Mouse (Mus musculus): ENCODE results near the gene Klf9.
"Not testable (repeated sequence)": the region's sequence is repeated elsewhere in the genome, so short reads cannot be mapped to it uniquely, and the experiment has no call there.

The Klf9 gene

DNA sequence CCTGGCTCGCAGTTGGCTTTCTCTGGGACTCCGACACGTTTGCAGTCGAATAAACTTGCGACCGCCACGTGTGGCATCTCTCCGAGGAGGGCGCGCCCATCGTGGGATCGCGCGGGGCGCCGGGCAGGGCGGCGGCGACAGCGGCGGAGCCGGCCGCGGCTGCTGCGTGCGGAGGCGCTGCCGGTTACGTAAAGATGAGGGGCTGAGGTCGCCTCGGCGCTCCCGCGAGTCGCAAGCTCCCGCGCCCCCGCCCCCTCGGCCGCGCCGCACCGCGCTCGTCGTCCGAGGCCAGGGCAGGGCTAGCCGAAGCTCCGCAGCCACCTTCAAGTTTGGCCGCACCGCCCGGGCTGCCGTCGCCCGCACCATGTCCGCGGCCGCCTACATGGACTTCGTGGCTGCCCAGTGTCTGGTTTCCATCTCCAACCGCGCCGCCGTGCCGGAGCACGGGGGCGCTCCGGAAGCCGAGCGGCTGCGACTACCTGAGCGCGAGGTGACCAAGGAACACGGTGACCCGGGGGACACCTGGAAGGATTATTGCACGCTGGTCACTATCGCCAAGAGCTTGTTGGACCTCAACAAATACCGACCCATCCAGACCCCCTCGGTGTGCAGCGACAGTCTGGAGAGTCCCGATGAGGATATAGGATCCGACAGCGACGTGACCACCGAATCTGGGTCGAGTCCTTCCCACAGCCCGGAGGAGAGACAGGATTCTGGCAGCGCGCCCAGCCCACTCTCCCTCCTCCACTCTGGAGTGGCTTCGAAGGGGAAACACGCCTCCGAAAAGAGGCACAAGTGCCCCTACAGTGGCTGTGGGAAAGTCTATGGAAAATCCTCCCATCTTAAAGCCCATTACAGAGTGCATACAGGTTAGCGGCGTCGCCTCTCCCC, 610 bp downstream of the Klf9 start:
- DNase-seq (ENCODE audit: low read depth, low spot score), result no peak

DNA sequence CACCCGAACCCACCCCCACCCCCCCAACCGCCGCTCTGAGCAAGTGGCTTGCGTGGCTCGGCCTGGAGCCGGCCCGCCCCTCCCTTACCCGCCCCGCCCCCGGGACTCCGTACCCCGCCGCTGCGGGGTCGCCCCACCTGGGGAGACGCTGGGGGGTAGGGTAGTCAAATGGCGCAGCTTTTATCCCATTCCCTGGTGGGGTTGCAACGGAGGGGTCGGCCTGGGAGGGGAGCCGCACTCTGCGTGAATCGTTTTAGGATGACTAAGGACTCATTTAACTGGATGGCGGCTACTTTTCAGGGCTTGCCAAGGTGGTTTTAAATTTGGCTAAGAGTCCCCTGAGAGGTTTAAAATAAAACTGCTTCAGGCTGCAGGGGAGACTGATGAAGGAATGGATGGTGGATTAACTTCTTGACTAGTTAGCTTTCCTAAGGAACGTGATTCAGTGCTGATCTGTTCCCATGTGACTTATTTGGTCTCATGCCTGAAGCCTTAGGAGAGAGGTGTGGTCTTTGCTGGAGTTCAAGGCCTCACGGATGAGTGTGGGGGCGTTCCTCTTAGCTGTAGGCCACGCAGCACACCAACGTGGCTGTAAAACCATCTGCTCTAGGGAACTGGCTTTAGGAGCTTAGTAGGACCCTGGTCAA, 1.5 kb downstream of the Klf9 start:
- DNase-seq (ENCODE audit: low read depth, low spot score), result no peak

DNA sequence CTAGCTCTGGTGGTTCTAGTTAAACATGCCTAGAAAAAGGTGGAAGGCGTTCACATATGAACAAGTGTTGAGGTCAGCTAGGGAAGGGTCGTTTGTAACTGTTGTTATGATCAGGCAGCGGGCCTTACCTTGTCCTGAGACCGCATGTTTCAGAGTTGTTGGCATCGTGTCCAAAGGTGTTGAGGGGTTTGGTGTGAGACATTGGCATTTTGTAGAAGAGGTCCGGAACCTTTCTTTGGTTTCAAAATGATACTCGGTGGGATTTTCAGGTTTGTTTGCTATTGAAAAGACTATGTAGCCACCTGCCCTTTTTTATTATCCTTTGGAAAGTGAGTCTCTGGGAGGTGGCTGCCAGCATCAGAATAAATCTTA, 2.0 kb downstream of the Klf9 start:
- no peak for DNase-seq (ENCODE audit: low read depth, low spot score)

DNA sequence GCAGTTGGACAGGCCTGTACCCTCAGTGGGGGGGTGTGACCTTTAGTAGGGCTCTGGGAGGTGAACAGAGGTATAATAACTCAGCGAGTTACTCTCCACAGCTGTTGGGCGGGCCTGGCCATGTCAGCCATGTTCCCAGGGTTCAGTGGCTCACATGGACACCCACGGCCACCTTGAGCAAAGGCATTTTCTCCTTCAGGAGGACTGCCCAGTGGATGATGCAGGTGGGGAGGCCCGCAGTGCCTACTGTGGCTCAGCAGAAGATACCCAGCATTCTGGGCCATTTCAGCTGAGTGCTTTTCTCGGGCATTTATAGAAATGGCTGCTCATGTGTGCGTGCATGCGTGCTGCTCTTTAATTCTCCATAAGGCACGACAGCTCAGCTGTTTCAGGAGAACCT, 2.5 kb downstream of the Klf9 start:
- DNase-seq (ENCODE audit: low read depth, low spot score), result no peak

DNA sequence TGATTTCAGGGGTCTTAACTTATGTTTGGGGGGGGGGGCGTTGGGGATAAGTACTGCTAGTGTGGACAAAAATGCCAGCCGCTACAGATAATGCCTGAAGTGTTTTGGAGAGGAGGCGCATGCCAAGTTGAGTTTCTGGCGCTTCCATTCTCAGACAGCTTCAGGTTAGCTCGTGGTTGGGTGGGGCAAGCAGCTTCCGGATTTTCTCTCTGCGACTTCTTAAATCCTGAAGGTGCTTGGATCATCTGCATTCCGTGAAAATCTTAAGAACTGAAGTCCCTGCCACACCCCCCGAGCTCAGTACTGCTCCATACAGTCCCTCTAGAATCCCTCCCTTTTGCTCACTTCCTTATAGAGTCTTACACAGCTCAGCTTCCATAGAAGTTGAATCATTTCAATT, 3.0 kb downstream of the Klf9 start:
- no peak for DNase-seq (ENCODE audit: low read depth, low spot score)

DNA sequence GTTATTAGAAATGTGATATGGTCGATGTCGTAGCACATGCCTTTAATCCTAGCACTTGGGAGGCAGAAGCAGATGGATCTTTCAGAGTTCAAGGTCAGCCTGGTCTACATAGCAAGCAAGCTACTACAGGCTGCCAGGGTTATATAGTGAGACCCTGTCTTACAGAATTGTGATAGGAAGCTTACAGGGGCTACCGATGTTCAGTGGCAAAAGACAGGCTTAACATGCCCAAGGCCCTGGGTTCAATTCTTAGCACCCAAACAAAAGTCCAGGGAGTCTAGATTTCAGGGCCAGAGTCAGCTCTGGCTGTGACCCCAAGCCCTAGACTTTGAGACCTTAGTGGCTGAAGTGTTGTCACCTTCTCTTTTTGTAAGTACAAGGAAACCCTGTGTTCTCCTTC, 4.1 kb downstream of the Klf9 start:
- DNase-seq (ENCODE audit: low read depth, low spot score), result no peak

DNA sequence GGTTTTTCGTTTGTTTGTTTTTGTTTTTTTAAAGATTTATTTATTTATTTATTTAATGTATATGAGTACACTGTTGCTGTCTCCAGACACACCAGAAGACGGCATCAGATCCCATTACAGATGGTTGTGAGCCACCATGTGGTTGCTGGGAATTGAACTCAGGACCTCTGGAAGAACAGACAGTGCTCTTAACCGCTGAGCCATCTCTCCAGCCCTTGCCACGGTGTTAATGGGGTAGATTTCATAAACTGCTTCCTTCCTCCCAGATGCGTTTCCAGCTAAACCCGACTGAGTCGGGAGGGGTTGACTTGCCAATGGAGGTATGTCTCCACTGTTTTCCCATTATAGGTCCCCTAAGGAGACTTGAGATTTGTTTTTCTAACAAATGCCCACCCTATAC, 4.5 kb downstream of the Klf9 start:
- not testable (repeated sequence) for DNase-seq (ENCODE audit: low read depth, low spot score)

DNA sequence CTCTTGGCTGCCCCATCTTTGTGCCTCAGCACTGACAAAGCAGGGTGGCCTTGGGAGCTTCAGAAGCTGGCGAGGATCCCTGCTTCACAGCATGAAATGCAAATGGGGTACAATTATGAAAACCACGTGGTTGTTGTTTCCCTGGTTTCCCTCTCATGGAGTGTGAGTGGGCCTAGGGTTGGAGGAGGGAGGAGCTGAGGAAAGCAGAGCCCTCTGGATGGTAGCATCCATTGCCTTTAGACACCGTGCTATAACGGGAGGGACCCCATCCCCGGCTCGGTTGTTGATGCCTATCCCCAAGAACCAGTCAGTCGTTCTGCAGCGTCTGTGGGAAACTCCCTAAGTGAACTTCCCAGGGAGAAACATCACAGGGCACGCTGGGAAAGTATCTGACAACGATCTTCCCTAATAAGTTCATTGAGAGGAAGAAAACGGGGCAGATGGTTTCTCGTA, 5.4 kb downstream of the Klf9 start:
- no peak for DNase-seq (ENCODE audit: low read depth, low spot score)

DNA sequence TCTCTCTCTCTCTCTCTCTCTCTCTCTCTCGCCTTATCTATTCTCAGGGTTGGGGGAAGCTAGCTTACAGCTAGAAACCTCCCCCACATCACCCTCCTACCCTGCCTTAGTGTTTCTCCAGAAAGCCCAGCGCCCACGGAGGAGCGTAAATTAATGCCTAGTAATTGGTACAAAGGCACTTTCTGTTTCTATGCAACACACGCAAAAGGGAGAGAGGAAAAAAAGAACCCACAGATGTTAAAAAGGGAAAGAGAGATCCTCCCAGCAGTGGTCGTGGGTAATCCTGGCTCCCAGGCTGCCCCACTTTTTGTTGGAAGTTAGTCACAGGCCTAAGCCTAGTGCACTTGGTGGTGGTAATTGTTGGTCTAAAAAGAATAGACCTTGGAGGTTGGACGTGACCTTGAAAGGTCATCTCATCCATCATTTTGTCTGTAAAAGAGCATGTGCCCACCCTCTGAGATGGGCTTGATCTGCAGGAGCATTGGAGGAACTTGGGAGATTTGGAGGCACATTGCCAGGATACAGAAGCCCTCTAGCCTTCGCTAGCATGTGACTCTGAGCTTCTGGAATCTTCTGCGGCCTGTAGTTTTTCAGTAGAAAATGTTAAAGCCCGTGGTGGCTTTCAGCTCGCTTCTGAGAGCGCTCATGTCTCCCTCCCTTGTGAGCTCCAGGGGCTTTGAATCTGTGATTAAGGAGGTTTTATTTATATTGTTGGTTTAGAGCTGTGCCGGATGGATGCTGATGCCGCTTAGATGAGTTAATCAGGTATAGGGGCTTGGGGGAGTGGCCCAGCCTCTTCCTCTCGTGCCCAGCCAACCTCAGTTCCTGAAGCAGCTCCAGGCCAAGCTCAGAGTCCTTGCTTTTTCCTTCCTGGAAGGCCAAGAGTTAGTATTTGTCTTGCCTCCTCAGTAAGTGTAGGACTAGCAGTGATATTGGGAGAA, 6.3 kb downstream of the Klf9 start:
- no peak for DNase-seq (ENCODE audit: low read depth, low spot score)

DNA sequence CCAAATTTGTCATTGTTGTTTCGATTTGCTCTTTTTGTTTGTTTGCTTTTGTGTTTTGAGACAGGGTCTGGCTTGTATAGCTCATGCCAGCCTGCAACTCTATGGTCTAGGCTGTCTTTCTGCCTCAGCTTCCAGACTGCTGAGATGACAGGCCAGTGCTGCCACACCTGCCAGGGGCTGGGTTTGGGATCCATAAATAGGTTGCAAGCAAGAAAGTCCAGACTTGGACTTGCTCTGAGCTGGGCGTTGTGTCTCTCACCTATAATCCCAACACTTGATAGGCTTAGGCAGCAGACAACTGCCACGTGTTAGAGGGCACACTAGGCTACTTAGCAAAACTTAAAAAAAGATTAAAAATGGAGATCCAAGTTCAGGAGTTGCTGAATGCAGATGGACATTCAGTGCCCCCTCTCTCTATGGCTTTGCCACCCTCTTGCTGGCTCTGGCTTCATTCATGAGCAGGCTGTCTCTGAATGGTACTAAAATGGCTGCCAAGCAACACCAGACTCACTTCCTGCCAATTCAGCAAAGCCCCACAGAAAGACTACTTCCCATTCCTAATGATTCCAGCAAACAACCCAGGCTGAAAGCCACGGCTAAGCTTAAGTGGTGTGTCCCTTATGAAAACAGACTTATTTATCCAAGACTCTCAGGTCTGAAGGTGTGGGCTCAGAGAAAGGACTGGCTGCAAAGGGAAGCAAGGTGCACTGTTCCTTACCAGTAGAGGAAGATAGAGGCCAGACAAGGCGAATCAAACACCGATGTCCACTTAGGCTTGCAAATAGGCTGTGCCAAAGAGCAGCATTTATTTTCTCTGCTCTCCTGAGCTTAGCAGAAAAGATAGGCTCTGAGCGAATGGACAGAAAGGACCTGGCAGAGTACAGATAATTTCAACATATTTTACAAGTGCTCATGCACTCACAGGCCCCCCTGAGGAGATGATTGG, 8.7 kb downstream of the Klf9 start:
- no peak for DNase-seq (ENCODE audit: low read depth, low spot score)

DNA sequence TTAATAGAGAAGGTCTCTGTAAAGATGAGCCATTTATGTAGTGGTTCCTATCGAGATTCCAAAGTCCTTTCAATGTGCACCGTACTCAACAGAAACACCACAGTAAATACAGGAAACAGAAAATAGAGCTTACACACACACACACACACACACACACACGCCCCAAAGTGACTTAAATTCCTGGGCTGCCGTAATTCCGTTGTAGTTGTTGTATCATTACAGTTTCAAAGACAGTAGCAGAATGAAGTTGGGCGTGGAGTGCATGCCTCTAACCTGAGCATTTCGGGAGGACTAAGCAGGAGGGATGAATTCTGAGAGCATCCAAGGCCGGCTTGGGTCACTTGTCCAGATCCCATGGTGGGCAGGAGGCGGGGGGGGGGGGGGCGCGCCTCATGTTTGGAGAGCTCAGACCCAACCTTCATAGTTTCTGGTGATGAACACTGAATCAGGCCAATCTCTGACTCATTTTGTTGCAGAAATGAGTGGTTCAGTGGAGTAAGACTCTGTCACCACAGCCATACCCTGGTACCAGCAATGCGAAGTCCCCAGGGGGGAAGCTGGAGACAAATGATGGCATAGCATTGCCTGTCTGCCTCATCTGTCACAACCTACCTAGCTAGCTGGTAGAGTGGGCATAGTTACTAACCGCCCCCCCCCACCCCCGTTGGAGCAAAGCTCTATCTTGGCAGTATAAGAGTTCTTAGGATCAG, 9.7 kb downstream of the Klf9 start:
- no peak for DNase-seq (ENCODE audit: low read depth, low spot score)

DNA sequence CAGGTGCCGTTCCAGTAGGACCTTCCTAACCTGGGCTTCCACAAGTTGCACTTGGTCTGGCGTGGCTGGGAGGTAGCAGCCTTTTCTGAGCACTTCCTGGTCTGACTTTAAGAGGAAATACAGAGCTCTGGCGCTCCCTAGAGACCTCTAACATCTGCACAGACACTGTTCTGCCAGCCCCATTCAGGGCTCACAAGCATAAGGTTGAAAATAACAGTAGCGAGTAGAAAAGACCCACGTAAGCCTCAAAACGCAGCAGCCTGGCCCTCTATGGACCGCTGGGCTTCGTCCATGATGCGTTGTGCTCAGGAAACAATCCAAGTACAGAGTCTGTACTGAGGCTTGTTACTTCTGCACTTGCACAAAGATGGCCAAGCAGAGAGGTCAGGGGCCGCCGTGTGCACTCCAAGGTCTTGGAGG, 10.6 kb downstream of the Klf9 start:
- no peak for DNase-seq (ENCODE audit: low read depth, low spot score)

DNA sequence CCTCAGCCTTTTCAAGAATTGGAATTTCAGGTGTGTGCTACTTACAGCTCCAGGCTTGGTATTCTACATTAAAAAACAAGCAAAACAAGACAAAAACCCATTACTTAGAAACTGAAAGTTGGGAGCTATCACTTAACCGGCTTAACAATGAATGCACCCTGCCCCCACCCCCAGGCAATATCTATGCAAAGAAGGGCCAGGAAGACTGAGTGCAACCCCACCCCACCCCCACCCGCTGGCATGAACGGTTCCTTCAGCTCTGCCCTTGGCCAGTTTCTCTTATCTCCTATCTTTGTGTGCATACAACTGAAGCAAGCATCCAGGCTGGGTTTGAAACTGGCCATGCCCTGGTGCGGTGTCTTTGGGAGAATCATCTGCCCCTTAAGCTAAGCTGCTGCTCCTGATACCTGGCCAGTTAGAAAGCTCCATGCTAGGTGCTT, 11.2 kb downstream of the Klf9 start:
- DNase-seq (ENCODE audit: low read depth, low spot score), result no peak

DNA sequence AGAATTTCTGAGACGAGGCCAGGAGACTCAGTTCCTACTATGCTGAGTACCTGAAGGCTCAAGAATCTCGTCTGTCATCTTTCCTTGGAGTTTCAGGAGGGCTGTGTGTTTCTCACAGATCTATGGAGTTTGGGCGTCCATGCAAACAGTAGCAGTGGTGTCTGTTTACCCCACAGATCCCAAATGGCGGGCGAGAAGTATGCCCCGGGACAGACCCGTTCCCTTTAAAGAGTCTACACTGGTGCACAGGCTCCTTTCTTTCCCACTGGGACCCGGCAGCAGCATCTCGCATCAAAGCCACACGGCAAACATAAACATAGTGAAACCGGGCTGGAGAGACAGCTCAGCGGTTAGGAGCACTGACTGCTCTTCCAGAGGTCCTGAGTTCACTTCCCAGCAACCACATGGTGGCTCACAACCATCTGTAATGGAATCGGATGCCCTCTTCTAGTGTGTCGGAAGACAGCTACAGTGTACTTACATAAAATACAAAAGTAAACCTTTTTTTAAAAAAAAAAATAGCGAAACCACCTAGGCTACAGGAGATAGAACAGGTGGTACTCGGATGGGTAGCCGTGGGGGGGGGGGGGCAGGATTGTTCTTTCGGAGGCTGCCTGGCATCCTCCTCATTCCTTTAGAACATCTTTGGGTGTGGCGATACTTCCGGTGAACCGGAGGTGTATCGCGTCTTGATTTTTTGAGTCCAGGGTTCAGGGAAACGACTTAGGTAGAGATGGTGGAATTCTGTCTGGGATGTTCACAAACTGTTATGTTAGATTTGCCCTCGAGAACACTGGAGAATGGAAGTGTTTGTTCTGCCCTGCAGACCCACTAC, 12.0 kb downstream of the Klf9 start:
- DNase-seq (ENCODE audit: low read depth, low spot score), result no peak

DNA sequence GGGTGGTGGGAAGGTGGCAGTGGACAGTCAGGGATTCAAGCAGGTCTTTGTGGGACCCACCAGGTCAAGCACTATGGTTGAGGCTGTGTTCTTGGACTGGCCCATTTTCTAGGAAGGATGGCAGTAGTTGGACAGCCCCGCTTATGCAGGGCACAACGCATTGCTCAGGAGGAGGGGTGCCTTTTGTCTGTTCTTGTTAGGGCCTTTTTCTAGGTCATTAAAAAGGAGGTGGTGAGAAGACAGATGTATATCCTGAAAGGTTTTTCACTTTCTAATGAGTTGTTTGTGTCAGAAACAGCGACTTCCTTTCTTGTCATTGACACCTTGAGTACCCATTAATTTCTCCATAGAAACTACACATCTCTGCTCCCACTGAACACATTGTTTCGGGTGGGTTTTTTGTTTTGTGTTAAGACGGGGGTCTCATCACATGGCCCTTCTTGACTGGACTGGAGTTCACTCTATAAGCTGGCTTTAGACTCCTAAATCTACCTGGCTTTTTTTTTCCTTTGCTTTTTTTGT, 12.6 kb downstream of the Klf9 start:
- no peak for DNase-seq (ENCODE audit: low read depth, low spot score)

DNA sequence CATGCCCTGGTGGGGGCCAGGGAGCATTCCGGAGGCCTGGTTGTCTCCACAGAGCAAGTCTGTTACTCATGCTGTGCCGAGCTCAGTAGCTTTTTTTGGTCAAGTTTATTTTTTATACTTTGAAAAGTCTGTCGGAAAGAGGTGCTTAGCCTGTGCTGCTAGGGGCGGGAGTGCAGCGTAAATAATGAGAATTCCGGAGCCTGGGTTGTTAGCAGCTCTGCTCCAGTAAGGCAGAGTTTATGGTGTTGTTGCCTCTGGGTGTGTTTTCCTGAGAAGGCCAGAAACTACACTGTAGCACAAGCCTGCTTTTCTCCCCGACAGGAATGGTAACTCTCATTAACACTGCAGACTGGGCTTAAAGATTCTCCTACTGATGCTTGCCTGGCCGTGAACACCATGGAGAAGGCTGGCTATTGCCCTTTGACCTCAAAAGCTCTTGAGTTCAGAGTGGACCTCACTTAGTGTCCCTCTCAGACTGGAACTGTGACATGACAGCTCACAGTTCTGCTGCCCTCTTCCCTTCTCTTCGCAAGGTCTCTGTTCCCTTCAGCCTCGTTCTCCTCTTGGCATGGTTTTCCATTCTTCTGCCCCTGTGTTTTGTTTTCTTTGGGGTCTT, 18.9 kb downstream of the Klf9 start:
- DNase-seq (ENCODE audit: low read depth, low spot score), result no peak

DNA sequence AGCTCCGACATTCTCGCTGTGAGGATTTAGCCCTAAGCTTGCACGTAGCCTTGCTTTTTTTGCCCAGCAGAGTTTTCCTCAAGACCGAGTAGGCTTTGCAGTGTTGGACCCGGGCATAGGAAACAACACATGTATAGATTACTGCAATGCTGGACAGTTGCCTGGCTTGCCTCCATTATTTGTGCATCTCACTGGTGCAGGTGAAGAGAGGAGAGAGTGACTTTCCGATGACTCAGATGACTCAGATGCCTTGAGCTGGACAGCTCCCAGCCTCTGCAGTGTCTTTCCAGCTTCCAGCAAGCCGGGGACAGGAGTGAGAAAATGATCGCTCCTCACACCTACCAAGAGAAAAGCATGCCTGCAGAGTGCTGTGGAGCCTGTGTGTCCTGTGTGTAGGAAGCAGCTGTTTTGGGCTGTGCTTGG, 21.4 kb downstream of the Klf9 start:
- DNase-seq (ENCODE audit: low read depth, low spot score), result no peak

DNA sequence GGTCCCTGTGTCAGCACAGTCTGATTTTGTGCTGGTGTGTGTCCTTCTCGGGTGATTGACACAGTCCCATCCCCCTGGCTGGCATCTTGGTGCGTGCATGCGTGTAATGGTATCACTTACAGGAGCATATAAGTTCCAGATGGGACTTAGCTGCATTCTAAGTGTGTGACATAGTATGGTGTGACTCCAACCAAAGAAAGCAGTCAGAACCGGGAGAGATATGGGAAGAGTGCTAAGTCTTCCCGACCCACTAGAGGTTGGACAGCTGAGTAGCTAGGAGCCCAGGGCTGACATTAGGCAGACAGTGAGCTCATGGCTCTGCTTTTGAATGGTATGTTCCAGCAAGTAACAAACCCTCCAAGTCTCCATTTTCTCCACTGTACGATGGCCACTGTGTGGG, 21.9 kb downstream of the Klf9 start:
- no peak for DNase-seq (ENCODE audit: low read depth, low spot score)

DNA sequence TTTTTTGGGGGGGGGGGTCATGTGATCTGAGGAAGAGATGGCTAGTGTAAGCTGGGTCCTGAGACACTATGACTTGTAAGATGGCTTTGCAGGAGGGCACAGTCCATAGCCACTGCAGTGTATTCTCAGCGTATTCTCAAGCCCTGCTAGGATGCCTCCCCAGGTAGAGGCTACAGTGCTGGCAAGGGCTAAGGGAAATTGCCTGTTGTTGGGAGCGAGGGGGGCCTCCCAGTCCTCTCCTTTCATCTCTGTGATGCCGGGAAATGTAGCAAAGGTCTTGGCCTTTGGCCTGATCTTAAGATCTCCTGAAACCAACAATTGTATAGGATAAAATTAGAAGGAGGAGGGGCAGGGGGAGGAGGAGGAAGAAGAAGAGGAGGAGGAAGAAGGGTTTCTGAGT, 22.3 kb downstream of the Klf9 start:
- no peak for DNase-seq (ENCODE audit: low read depth, low spot score)

All from embryo, embryonic 11.5 days (tissue).